Mouse (Mus musculus) forebrain, embryonic 13.5 days (tissue): Measurements from ENCODE around the gene Cgnl1. TPM values are rescaled to one million over a fixed set of nuclear protein-coding genes. Genes with fewer than 3 reads are reported as not detected.

ENCODE experiments used
- ATAC-seq: fragments of 200-750 bp; cut with Nextera tagmentation; 2 replicates; pipeline ENCODE4 v1.8.0; 2017
- H3K27ac ChIP-seq: fragments of 300-500 bp; sonication (generic); 2 replicates; pipeline ENCODE4 v1.5.1; 2015; ENCODE audit warnings: inconsistent platforms, mild to moderate bottlenecking, moderate library complexity
- H3K27me3 ChIP-seq: fragments of 300-500 bp; sonication (generic); 2 replicates; pipeline ENCODE4 v1.6.1; 2015; ENCODE audit warnings: mild to moderate bottlenecking, inconsistent platforms
- H3K36me3 ChIP-seq: fragments of 300-500 bp; sonication (generic); 2 replicates; pipeline ENCODE4 v1.6.1; 2015; ENCODE audit warnings: mild to moderate bottlenecking, inconsistent platforms; ENCODE audit not compliant: poor library complexity, severe bottlenecking
- H3K4me1 ChIP-seq: fragments of 300-500 bp; sonication (generic); 2 replicates; pipeline ENCODE4 v1.6.1; 2015; ENCODE audit warnings: inconsistent platforms
- H3K4me2 ChIP-seq: fragments of 300-500 bp; sonication (generic); 2 replicates; pipeline ENCODE4 v1.6.1; 2015; ENCODE audit warnings: inconsistent platforms, mild to moderate bottlenecking, moderate library complexity
- H3K4me3 ChIP-seq: fragments of 300-500 bp; sonication (generic); 2 replicates; pipeline ENCODE4 v1.5.1; 2015; ENCODE audit warnings: mild to moderate bottlenecking, inconsistent platforms
- H3K9ac ChIP-seq: fragments of 300-500 bp; sonication (generic); 2 replicates; pipeline ENCODE4 v1.6.1; 2015; ENCODE audit warnings: mild to moderate bottlenecking, inconsistent platforms
- H3K9me3 ChIP-seq: fragments of 300-500 bp; sonication (generic); replicated peaks from 2 replicates; pipeline ENCODE4 v1.6.1; 2016; ENCODE audit warnings: inconsistent platforms
- WGBS: fragments of 180-500 bp; shearing (Covaris S2); methylation state at CpG from one replicate; pipeline ENCODE4 v1.1.7; 2015; 5-methylcytosine and 5-hydroxymethylcytosine counted together
- polyA plus RNA-seq: library from polyadenylated mRNA; unstranded; fragments of >200 nt; fragmentation: Nextera tagmentation; extraction: Ambion mirVana; gene quantifications from 2 replicates; pipeline ENCODE4 v1.2.1, GENCODE M21; 2015

The Cgnl1 gene
- polyA plus RNA-seq, 1 experiment from 2014 or later, result 4.0 TPM

DNA sequence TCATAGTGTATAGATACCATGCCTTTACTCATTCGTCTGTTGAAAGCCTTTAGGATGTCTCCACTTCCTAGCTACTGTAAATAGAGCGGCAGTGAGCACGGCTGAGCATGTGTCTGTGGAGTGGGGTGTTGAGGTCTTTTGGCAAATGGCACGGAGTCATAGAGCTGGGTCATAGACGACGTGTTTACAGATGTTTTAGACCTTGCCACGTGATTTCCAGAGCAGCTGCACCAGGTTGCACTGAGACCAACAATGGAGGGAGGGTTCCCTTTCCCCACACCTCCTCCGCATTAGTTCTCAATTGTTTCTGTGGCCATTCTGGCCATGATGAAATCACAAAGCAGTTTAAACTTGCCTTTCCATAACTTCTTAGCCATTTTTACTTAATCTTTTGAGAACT lies 84.9 kb downstream of the Cgnl1 start:
- Histone ChIP-seq H3K4me2 (no peak overlapping the region), H3K36me3 (no peaks in the 10 kb centered on the region), H3K9me3 (no peaks in the 10 kb centered on the region), H3K27me3 (no peaks in the 10 kb centered on the region), H3K4me3 (no peak overlapping the region), H3K4me1 (no peaks in the 10 kb centered on the region), H3K9ac (no peak overlapping the region), H3K27ac (no peak overlapping the region)
- ATAC-seq, result no peak
- 89% methylated on average over 8 of the region's 8 CpGs for WGBS

GRCm38 (mm10) chr9:71684772-71685171 lies 86.6 kb downstream of the Cgnl1 start:
- WGBS, result 80% methylated on average over 3 of the region's 3 CpGs

DNA sequence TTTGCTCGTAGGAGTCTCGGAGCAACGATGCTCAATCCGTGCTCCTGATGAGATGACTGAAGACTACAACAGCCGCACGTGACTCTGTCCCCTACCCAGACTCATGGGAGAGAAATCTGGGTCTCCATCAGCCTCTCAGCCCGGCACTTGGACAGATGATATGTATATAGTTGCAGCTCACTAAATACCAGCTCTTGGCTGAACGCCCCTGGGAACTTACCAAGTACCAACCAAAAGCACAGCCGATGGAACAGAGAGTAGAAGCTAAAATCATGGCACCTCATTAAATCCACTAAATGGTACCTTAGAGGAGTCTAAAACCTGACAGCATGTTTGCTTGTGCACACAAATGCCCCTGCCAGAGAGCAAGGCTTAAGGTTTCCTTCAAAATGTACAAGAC lies 91.0 kb downstream of the Cgnl1 start:
- H3K4me2 ChIP-seq, result no peak overlapping the region
- no peak for ATAC-seq
- no peaks in the 10 kb centered on the region for H3K36me3 ChIP-seq
- no peaks in the 10 kb centered on the region for H3K4me1 ChIP-seq
- WGBS, result 82% methylated on average over 9 of the region's 9 CpGs
- no peak overlapping the region for H3K4me3 ChIP-seq
- no peaks in the 10 kb centered on the region for H3K9me3 ChIP-seq
- no peak overlapping the region for H3K9ac ChIP-seq
- no peak overlapping the region for H3K27ac ChIP-seq
- H3K27me3 ChIP-seq, result no peaks in the 10 kb centered on the region

More at GRCm38 (mm10) chr9:71684772-71685171, 86.6 kb downstream of the Cgnl1 start:
- no peak overlapping the region for H3K9ac ChIP-seq
- H3K4me3 ChIP-seq, result no peak overlapping the region
- no peak overlapping the region for H3K4me2 ChIP-seq
- H3K27ac ChIP-seq, result no peak overlapping the region
- no peaks in the 10 kb centered on the region for H3K4me1 ChIP-seq
- no peak for ATAC-seq
- H3K36me3 ChIP-seq, result no peaks in the 10 kb centered on the region
- H3K27me3 ChIP-seq, result no peaks in the 10 kb centered on the region
- H3K9me3 ChIP-seq, result no peaks in the 10 kb centered on the region

- ATAC-seq, result peak; percentile 21; the same call in 1 of the 2 replicates
- WGBS, result 78% methylated on average over 11 of the region's 11 CpGs
These were observed 92.1 kb downstream of the Cgnl1 start for GRCm38 (mm10) chr9:71679103-71679815.

DNA sequence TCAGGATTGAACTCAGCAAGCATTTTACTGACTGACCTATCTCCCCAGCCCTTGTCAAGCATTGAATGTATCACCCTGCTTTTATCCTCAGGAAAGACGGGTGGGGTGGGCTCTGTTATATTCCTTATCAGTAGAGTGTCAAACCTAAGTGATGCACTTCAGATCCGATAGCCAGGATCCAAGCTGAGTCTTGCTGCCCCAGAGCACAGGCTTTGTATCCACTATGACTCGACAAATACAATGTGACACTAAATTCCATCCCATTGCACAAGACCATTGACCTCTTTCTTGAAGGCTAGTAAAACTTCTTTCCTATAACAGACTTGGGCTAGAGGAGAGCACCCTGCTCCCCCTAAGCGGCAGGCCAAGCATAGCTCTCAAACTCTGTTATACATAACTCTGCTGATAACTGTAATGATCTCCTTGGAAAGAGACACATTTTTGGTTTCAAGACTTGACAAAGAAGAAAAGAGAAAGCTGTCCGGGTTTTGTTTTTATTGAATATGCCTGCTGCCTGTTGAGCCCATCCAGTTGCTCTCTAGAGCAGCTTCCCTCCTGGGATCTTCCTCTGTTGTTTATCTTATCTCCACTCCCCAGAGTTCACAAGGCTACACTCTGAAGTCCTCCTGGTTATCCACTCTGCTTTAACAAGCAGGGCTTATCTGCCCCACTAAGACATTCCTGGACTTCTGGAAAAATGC lies 94.3 kb downstream of the Cgnl1 start:
- H3K36me3 ChIP-seq, result no peaks in the 10 kb centered on the region
- H3K9me3 ChIP-seq, result 0 out of 2 replicates have a peak, but pooled peaks cover 3% of the 10 kb centered on the region
- 76% methylated on average over 5 of the region's 5 CpGs for WGBS
- H3K4me3 ChIP-seq, result no peak overlapping the region
- no peak for ATAC-seq
- H3K9ac ChIP-seq, result no peak overlapping the region
- no peak overlapping the region for H3K27ac ChIP-seq
- H3K27me3 ChIP-seq, result no peaks in the 10 kb centered on the region
- no peak overlapping the region for H3K4me2 ChIP-seq
- H3K4me1 ChIP-seq, result no peaks in the 10 kb centered on the region

More at GRCm38 (mm10) chr9:71679103-71679815, 92.1 kb downstream of the Cgnl1 start:
- H3K27me3 ChIP-seq, result no peaks in the 10 kb centered on the region
- H3K4me1 ChIP-seq, result no peaks in the 10 kb centered on the region
- H3K27ac ChIP-seq, result no peak overlapping the region
- H3K36me3 ChIP-seq, result no peaks in the 10 kb centered on the region
- no peak overlapping the region for H3K9ac ChIP-seq
- H3K9me3 ChIP-seq, result no peaks in the 10 kb centered on the region
- H3K4me3 ChIP-seq, result no peak overlapping the region
- H3K4me2 ChIP-seq, result no peak overlapping the region

- H3K36me3 ChIP-seq, result no peaks in the 10 kb centered on the region
- no peak overlapping the region for H3K9ac ChIP-seq
- no peak for ATAC-seq
- WGBS, result 56% methylated on average over 3 of the region's 3 CpGs
- H3K4me3 ChIP-seq, result no peak overlapping the region
- H3K4me2 ChIP-seq, result no peak overlapping the region
- 0 out of 2 replicates have a peak, but pooled peaks cover 3% of the 10 kb centered on the region for H3K9me3 ChIP-seq
- H3K27ac ChIP-seq, result no peak overlapping the region
- no peaks in the 10 kb centered on the region for H3K4me1 ChIP-seq
- no peaks in the 10 kb centered on the region for H3K27me3 ChIP-seq
These were observed 95.5 kb downstream of the Cgnl1 start for GRCm38 (mm10) chr9:71675799-71676414.

DNA sequence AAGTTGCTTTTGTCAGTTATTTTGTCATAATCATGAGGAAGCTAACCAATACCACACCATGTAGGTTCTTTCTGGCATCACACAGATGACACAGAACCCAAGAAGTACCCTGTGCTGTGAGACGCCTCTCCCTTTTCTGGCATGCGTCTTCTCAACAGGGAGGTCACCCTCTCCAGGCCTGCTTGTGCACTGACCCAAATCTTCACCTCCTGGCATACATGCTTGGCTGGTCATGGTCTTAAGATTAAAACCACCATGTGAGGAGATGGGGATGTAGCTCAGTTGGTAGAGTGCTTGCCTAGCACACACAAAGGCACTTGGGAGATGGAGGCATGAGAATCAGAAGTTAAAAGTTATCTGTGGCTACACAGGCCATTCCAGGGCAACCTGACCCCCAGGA lies 96.2 kb downstream of the Cgnl1 start:
- Histone ChIP-seq H3K4me3 (no peak overlapping the region), H3K9ac (no peak overlapping the region), H3K4me1 (no peaks in the 10 kb centered on the region), H3K27ac (no peak overlapping the region), H3K9me3 (0 out of 2 replicates have a peak, but pooled peaks cover 3% of the 10 kb centered on the region), H3K4me2 (no peak overlapping the region), H3K27me3 (no peaks in the 10 kb centered on the region), H3K36me3 (no peaks in the 10 kb centered on the region)
- ATAC-seq, result no peak
- 92% methylated on average over 2 of the region's 2 CpGs for WGBS

GRCm38 (mm10) chr9:71674476-71674875 lies 96.9 kb downstream of the Cgnl1 start:
- H3K9ac ChIP-seq, result no peak overlapping the region
- no peak overlapping the region for H3K27ac ChIP-seq
- WGBS, result 61% methylated on average over 5 of the region's 5 CpGs
- no peaks in the 10 kb centered on the region for H3K27me3 ChIP-seq
- no peaks in the 10 kb centered on the region for H3K4me1 ChIP-seq
- H3K9me3 ChIP-seq, result 0 out of 2 replicates have a peak, but pooled peaks cover 3% of the 10 kb centered on the region
- H3K36me3 ChIP-seq, result no peaks in the 10 kb centered on the region
- no peak overlapping the region for H3K4me3 ChIP-seq
- ATAC-seq, result no peak
- no peak overlapping the region for H3K4me2 ChIP-seq

DNA sequence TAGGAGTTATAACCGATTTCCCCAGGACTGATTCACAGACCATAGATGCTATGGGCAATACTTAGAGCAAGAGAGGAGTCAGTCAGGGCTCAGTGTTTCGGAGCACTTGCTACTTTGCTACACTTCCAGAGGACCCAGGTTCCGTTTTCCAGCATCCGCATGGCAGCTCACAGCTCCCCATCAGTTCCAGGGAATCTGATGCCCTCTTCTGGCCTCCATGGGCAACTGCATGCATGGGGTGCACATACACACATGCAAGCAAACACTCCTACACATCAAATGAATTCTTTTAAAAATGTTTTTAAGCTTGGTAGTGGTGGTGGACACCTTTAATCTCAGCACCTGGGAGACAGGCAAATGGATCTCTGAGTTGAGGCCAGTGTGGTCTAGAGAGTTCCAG lies 98.9 kb downstream of the Cgnl1 start:
- Histone ChIP-seq H3K4me2 (no peak overlapping the region), H3K9me3 (0 out of 2 replicates have a peak, but pooled peaks cover 3% of the 10 kb centered on the region), H3K36me3 (no peaks in the 10 kb centered on the region)

GRCm38 (mm10) chr9:71670677-71671076 lies 100.7 kb downstream of the Cgnl1 start:
- WGBS, result 83% methylated on average over 5 of the region's 5 CpGs
- H3K27ac ChIP-seq, result no peak overlapping the region
- ATAC-seq, result no peak
- H3K9me3 ChIP-seq, result 0 out of 2 replicates have a peak, but pooled peaks cover 3% of the 10 kb centered on the region
- no peak overlapping the region for H3K4me3 ChIP-seq
- no peaks in the 10 kb centered on the region for H3K4me1 ChIP-seq
- H3K9ac ChIP-seq, result no peak overlapping the region
- no peaks in the 10 kb centered on the region for H3K27me3 ChIP-seq
- H3K36me3 ChIP-seq, result no peaks in the 10 kb centered on the region
- no peak overlapping the region for H3K4me2 ChIP-seq

More for the DNA sequence above, 98.9 kb downstream of the Cgnl1 start:
- Histone ChIP-seq H3K27ac (no peak overlapping the region), H3K4me1 (no peaks in the 10 kb centered on the region), H3K27me3 (no peaks in the 10 kb centered on the region), H3K4me3 (no peak overlapping the region), H3K9ac (no peak overlapping the region)
- WGBS, result 94% methylated on average over 4 of the region's 4 CpGs
- ATAC-seq, result no peak

DNA sequence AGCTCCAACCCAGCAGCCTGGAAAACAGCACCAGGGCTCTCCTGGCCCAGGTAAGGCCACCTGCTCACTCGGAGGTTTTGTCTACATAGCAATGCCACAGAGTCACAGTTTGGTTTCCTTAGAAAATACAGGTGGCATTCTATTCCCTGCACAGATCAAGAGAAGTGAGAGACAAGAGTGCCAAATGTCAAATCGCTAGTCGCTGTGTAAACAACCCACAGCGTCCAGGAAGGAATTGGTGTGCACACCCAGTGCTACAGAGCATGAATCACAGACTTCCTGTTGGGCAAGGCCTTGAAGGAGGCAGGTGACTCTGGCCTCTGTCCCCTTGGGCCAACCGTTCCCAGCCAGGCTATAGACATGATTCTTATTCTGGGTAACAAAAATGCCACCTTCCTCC lies 103.8 kb downstream of the Cgnl1 start:
- Histone ChIP-seq H3K4me1 (0 out of 2 replicates have a peak, but pooled peaks cover 5% of the 10 kb centered on the region), H3K4me3 (no peak overlapping the region), H3K9me3 (0 out of 2 replicates have a peak, but pooled peaks cover 3% of the 10 kb centered on the region), H3K9ac (no peak overlapping the region), H3K27me3 (no peaks in the 10 kb centered on the region), H3K36me3 (no peaks in the 10 kb centered on the region), H3K4me2 (no peak overlapping the region), H3K27ac (no peak overlapping the region)
- ATAC-seq, result no peak
- 80% methylated on average over 5 of the region's 5 CpGs for WGBS

DNA sequence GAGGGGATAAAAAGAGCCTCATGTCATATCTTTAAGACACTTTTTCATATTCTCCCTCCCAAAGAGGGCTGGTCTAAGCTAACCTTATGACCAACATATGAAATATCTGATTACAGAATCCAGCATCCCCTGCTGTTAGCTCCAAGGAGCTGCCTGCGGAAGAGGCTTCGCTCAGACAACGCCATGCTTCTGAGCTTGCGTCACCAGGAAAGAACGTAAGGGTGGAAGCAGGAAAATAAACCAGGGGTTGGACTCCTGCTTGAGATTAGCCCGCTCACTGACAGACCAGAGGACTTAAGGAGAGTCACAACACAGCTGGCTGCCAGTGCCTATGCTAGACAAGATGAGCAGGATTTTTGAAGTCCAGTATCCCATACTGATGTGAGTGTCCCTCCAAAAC lies 105.0 kb downstream of the Cgnl1 start:
- Histone ChIP-seq H3K9me3 (no peaks in the 10 kb centered on the region), H3K9ac (no peak overlapping the region), H3K4me1 (0 out of 2 replicates have a peak, but pooled peaks cover 5% of the 10 kb centered on the region), H3K36me3 (no peaks in the 10 kb centered on the region), H3K4me3 (no peak overlapping the region), H3K27me3 (no peaks in the 10 kb centered on the region), H3K4me2 (no peak overlapping the region), H3K27ac (no peak overlapping the region)
- 79% methylated on average over 6 of the region's 6 CpGs for WGBS
- no peak for ATAC-seq
